Mouse (Mus musculus) liver, postnatal 0 days (tissue): ENCODE measurements around the gene Map1s. TPM values are rescaled to one million over a fixed set of nuclear protein-coding genes. Genes with fewer than 3 reads are reported as not detected.

Experiments
- ATAC-seq: fragments of 200-750 bp; cut with Nextera tagmentation; 2 replicates; pipeline ENCODE4 v1.8.0; 2017; ENCODE audit warnings: mild to moderate bottlenecking, moderate library complexity
- DNase-seq: peaks from one replicate; pipeline ENCODE4 v3.0.0-alpha.2; 2016
- H3K27ac ChIP-seq: fragments of 300-500 bp; sonication (generic); 2 replicates; pipeline ENCODE4 v1.5.1; 2014; ENCODE audit warnings: antibody characterized with exemption, moderate library complexity, mild to moderate bottlenecking, low read depth
- H3K27me3 ChIP-seq: fragments of 300-500 bp; sonication (generic); 2 replicates; pipeline ENCODE4 v1.6.1; 2014; ENCODE audit warnings: low read length, control low read depth, mixed read lengths; ENCODE audit not compliant: insufficient read depth
- H3K36me3 ChIP-seq: fragments of 300-500 bp; sonication (generic); replicated peaks from 2 replicates; pipeline ENCODE4 v1.6.1; 2014; ENCODE audit warnings: mild to moderate bottlenecking, control low read depth, low read length, moderate library complexity, mixed read lengths; ENCODE audit not compliant: insufficient read depth
- H3K4me1 ChIP-seq: fragments of 300-500 bp; sonication (generic); 2 replicates; pipeline ENCODE4 v1.6.1; 2014; ENCODE audit warnings: antibody characterized with exemption, mild to moderate bottlenecking, control low read depth; ENCODE audit not compliant: insufficient read depth
- H3K4me2 ChIP-seq: fragments of 300-500 bp; sonication (generic); 2 replicates; pipeline ENCODE4 v1.6.1; 2014; ENCODE audit warnings: low read depth, mild to moderate bottlenecking, low read length, moderate library complexity, mixed read lengths
- H3K4me3 ChIP-seq: fragments of 300-500 bp; sonication (generic); 2 replicates; pipeline ENCODE4 v1.5.1; 2014; ENCODE audit warnings: low read depth, low read length
- H3K9ac ChIP-seq: fragments of 300-500 bp; sonication (generic); replicated peaks from 2 replicates; pipeline ENCODE4 v1.6.1; 2014; ENCODE audit warnings: mild to moderate bottlenecking, moderate library complexity
- H3K9me3 ChIP-seq: fragments of 300-500 bp; sonication (generic); 2 replicates; pipeline ENCODE4 v1.6.1; 2016; ENCODE audit warnings: mild to moderate bottlenecking, control low read depth, low read length, mixed read lengths
- CTCF ChIP-seq: sonication (generic); IDR thresholded peaks from 2 replicates; pipeline ENCODE4 v1.5.1; 2016; ENCODE audit warnings: antibody characterized with exemption, low read depth
- EP300 ChIP-seq: IDR thresholded peaks from 2 replicates; pipeline ENCODE4 v1.6.1; 2016; ENCODE audit warnings: antibody characterized with exemption, low read depth, mild to moderate bottlenecking
- WGBS: fragments of 180-500 bp; shearing (Covaris S2); extraction: QIAGEN DNeasy Blood & Tissue Kit; methylation state at CpG from one replicate; pipeline ENCODE4 v1.1.7; 2014; ENCODE audit not compliant: insufficient replicate concordance; 5-methylcytosine and 5-hydroxymethylcytosine counted together
- polyA plus RNA-seq: library from polyadenylated mRNA; unstranded; fragments of >200 nt; fragmentation: Nextera tagmentation; extraction: Ambion mirVana; gene quantifications from 2 replicates; pipeline ENCODE4 v1.2.1, GENCODE M21; 2015

The Map1s gene
- polyA plus RNA-seq, 1 experiment from 2014 or later = 8.7 TPM

GRCm38 (mm10) chr8:70874441-70874840 is 31.3 kb upstream of the Map1s start:
- Histone ChIP-seq H3K4me1 (peaks cover 7% of the 10 kb centered on the region), H3K27me3 (no peaks in the 10 kb centered on the region), H3K9ac (no peak overlapping the region), H3K4me2 (no peak overlapping the region), H3K36me3 (no peaks in the 10 kb centered on the region), H3K27ac (no peak overlapping the region), H3K9me3 (no peaks in the 10 kb centered on the region), H3K4me3 (no peak overlapping the region)
- no peak for ATAC-seq
- 86% methylated on average over 13 of the region's 13 CpGs for WGBS
- TF ChIP-seq CTCF (no peak), EP300 (no peak)
- no peak for DNase-seq

GRCm38 (mm10) chr8:70876382-70876781 is 29.4 kb upstream of the Map1s start:
- DNase-seq = no peak

GRCm38 (mm10) chr8:70878178-70878577 is 27.6 kb upstream of the Map1s start:
- no peak overlapping the region for H3K9ac ChIP-seq
- WGBS = 54% methylated on average over 2 of the region's 2 CpGs
- no peaks in the 10 kb centered on the region for H3K36me3 ChIP-seq
- H3K4me3 ChIP-seq = no peak overlapping the region
- H3K9me3 ChIP-seq = no peaks in the 10 kb centered on the region
- H3K27ac ChIP-seq = no peak overlapping the region
- DNase-seq (no peak), ATAC-seq (no peak)
- H3K27me3 ChIP-seq = no peaks in the 10 kb centered on the region
- H3K4me1 ChIP-seq = no peaks in the 10 kb centered on the region
- TF ChIP-seq EP300 (no peak), CTCF (no peak)
- H3K4me2 ChIP-seq = no peak overlapping the region

More at GRCm38 (mm10) chr8:70876382-70876781, 29.4 kb upstream of the Map1s start:
- Histone ChIP-seq H3K4me1 (peaks cover 7% of the 10 kb centered on the region), H3K4me3 (no peak overlapping the region), H3K4me2 (no peak overlapping the region), H3K27ac (no peak overlapping the region), H3K27me3 (no peaks in the 10 kb centered on the region), H3K9me3 (no peaks in the 10 kb centered on the region), H3K36me3 (no peaks in the 10 kb centered on the region), H3K9ac (no peak overlapping the region)
- no peak for ATAC-seq
- 55% methylated on average over 4 of the region's 4 CpGs for WGBS
- TF ChIP-seq CTCF (no peak), EP300 (no peak)

- no peak overlapping the region for H3K9ac ChIP-seq
- H3K36me3 ChIP-seq = no peaks in the 10 kb centered on the region
- no peak for TF ChIP-seq CTCF
- TF ChIP-seq EP300 = no peak
- WGBS = 69% methylated on average over 4 of the region's 4 CpGs
- H3K4me2 ChIP-seq = no peak overlapping the region
- H3K27ac ChIP-seq = no peak overlapping the region
- no peak overlapping the region for H3K4me3 ChIP-seq
- H3K27me3 ChIP-seq = no peaks in the 10 kb centered on the region
- H3K9me3 ChIP-seq = no peaks in the 10 kb centered on the region
- ATAC-seq = no peak
- H3K4me1 ChIP-seq = no peaks in the 10 kb centered on the region
- no peak for DNase-seq
Measured at GRCm38 (mm10) chr8:70879500-70879899, 26.2 kb upstream of the Map1s start.

- no peak for DNase-seq
- TF ChIP-seq CTCF = no peak
- TF ChIP-seq EP300 = no peak
- Histone ChIP-seq H3K4me3 (no peak overlapping the region), H3K36me3 (no peaks in the 10 kb centered on the region), H3K4me2 (no peak overlapping the region), H3K9ac (no peak overlapping the region), H3K9me3 (no peaks in the 10 kb centered on the region), H3K4me1 (peaks cover 4% of the 10 kb centered on the region; the same call in 1 of the 2 replicates), H3K27ac (no peak overlapping the region), H3K27me3 (no peaks in the 10 kb centered on the region)
- 16% methylated on average over 4 of the region's 4 CpGs for WGBS
- ATAC-seq = no peak
Measured at GRCm38 (mm10) chr8:70880126-70880525, 25.6 kb upstream of the Map1s start.

- no peak overlapping the region for H3K9ac ChIP-seq
- H3K27me3 ChIP-seq = no peaks in the 10 kb centered on the region
- H3K4me2 ChIP-seq = no peak overlapping the region
- no peaks in the 10 kb centered on the region for H3K36me3 ChIP-seq
- no peak overlapping the region for H3K4me3 ChIP-seq
- TF ChIP-seq EP300 = no peak
- TF ChIP-seq CTCF = no peak
- ATAC-seq (no peak), DNase-seq (no peak)
- no peaks in the 10 kb centered on the region for H3K9me3 ChIP-seq
- 45% methylated on average over 11 of the region's 11 CpGs for WGBS
- H3K27ac ChIP-seq = no peak overlapping the region
- peaks cover 5% of the 10 kb centered on the region; the same call in 1 of the 2 replicates for H3K4me1 ChIP-seq
Measured at GRCm38 (mm10) chr8:70880546-70880945, 25.2 kb upstream of the Map1s start.

GRCm38 (mm10) chr8:70884186-70884585 is 21.5 kb upstream of the Map1s start:
- Histone ChIP-seq H3K27me3 (peaks cover 6% of the 10 kb centered on the region), H3K4me1 (peaks cover 8% of the 10 kb centered on the region), H3K9ac (no peak overlapping the region), H3K36me3 (no peaks in the 10 kb centered on the region), H3K9me3 (no peaks in the 10 kb centered on the region), H3K27ac (no peak overlapping the region), H3K4me2 (no peak overlapping the region), H3K4me3 (no peak overlapping the region)
- ATAC-seq (no peak), DNase-seq (no peak)
- TF ChIP-seq CTCF = no peak
- no peak for TF ChIP-seq EP300
- WGBS = 71% methylated on average over 4 of the region's 4 CpGs
